Mouse (Mus musculus) testis, adult 2 months (tissue): Measurements from ENCODE around the gene Kif20b. TPM values are rescaled to one million over a fixed set of nuclear protein-coding genes. Genes with fewer than 3 reads are reported as not detected.

Experiments
- H3K27ac ChIP-seq: fragments of 200-500 bp; 2 replicates; pipeline ENCODE4 v1.5.1; 2012; ENCODE audit warnings: low read depth, low read length; ENCODE audit not compliant: control insufficient read depth, insufficient read depth
- H3K27me3 ChIP-seq: fragments of 200-500 bp; 2 replicates; pipeline ENCODE4 v1.6.1; 2012; ENCODE audit warnings: mild to moderate bottlenecking, low read length, moderate library complexity; ENCODE audit not compliant: control insufficient read depth, insufficient read depth
- H3K36me3 ChIP-seq: fragments of 200-500 bp; 2 replicates; pipeline ENCODE4 v1.6.1; 2012; ENCODE audit warnings: mild to moderate bottlenecking, low read length; ENCODE audit not compliant: control insufficient read depth, insufficient read depth
- H3K4me1 ChIP-seq: fragments of 200-500 bp; 2 replicates; pipeline ENCODE4 v1.6.1; 2012; ENCODE audit warnings: low read length; ENCODE audit not compliant: control insufficient read depth, insufficient read depth
- H3K4me3 ChIP-seq: fragments of 200-500 bp; 2 replicates; pipeline ENCODE4 v1.5.1; 2012; ENCODE audit warnings: low read depth, mild to moderate bottlenecking, low read length, moderate library complexity, mixed read lengths; ENCODE audit not compliant: control insufficient read depth
- CTCF ChIP-seq: fragments of 200-500 bp; IDR thresholded peaks from 2 replicates; pipeline ENCODE4 v1.5.1; 2012; ENCODE audit warnings: low read depth, mild to moderate bottlenecking, inconsistent platforms, low read length, moderate library complexity; ENCODE audit not compliant: control insufficient read depth, insufficient read depth, insufficient replicate concordance
- POLR2A ChIP-seq: fragments of 200-500 bp; IDR thresholded peaks from 2 replicates; pipeline ENCODE4 v1.6.1; 2012; ENCODE audit warnings: low read depth, mild to moderate bottlenecking, inconsistent platforms, low read length, moderate library complexity; ENCODE audit not compliant: control insufficient read depth
- polyA plus RNA-seq: library from polyadenylated mRNA; depleted of rRNA; stranded (reverse); fragments of >200 nt; gene quantifications from 2 replicates; pipeline ENCODE4 v1.2.3, GENCODE M21; 2012; rRNA removed

Kif20b gene
- polyA plus RNA-seq, 1 experiment = 4.1 TPM

DNA sequence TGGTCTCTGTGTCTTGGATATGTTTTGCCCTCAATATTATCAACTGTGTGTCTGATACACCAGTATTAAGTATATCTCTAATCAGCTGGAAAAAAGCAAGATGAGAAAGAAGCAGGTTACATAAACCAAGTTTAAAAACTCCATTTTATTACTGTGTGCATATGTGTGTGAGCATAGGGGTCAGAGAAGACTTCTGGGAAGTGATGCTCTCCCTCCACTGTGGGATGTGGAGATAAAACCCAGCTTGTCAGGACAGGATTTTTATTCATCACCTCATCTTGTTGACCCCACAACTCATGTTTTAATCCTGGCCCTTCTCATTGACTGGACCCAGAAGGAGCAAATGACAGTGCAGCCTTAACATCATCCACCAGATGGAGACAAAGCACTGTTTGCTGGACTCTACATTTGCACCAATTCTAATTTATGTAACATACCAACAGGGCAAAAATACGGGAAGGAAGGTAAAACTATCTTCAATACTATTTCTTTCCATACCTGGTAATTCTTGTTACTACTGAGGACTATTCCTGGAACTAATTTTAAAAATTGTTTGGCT lies 70.9 kb downstream of the Kif20b start:
- Histone ChIP-seq H3K36me3 (no peaks in the 10 kb centered on the region), H3K4me1 (no peaks in the 10 kb centered on the region), H3K4me3 (no peak overlapping the region), H3K27ac (no peak overlapping the region), H3K27me3 (no peaks in the 10 kb centered on the region)
- TF ChIP-seq CTCF = no peak
- no peak for TF ChIP-seq POLR2A

- H3K4me3 ChIP-seq = no peak overlapping the region
- H3K27ac ChIP-seq = no peak overlapping the region
- no peaks in the 10 kb centered on the region for H3K27me3 ChIP-seq
- H3K36me3 ChIP-seq = no peaks in the 10 kb centered on the region
- TF ChIP-seq CTCF = no peak
- TF ChIP-seq POLR2A = no peak
- no peaks in the 10 kb centered on the region for H3K4me1 ChIP-seq
These were observed 92.9 kb downstream of the Kif20b start for GRCm38 (mm10) chr19:35015058-35015457.

DNA sequence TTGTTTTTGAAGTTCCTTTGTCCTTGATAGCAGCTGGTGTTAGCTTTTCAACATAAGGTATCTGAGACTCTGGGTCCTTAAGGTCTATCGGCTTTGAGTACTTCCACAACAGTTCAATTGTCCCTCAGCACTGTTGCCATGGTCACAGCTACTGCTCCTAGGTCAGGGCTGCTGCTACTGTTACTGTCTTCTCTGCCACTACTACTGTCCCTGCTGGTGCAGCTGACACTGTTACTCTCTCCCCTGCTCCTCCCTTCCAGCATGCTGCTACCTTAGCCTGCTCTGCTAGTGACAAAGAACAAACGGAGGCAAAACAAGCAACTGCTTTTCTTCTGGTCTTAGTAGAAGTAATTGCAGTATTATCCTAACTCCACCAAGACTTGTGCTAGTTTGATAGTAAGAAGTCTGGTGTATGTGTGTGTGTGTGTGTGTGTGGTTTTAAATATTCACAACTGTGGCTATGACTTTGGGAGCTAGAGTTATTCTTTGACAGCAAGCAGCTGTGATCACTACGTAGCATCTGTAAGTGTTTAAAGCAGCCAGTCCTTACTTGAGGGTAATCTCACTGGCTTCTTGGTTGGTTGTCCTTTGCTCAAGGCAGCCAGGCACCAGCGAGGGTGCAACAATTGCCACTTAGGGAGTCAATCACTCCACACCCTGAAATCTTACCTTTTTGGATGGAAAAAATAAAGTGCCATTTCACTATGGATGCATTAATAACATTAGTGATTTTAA lies 95.5 kb downstream of the Kif20b start:
- TF ChIP-seq CTCF (no peak), POLR2A (no peak)
- no peaks in the 10 kb centered on the region for H3K36me3 ChIP-seq
- H3K4me3 ChIP-seq = no peak overlapping the region
- H3K27me3 ChIP-seq = no peaks in the 10 kb centered on the region
- no peaks in the 10 kb centered on the region for H3K4me1 ChIP-seq
- no peak overlapping the region for H3K27ac ChIP-seq

- H3K4me1 ChIP-seq = no peaks in the 10 kb centered on the region
- no peak overlapping the region for H3K27ac ChIP-seq
- H3K36me3 ChIP-seq = no peaks in the 10 kb centered on the region
- TF ChIP-seq POLR2A = no peak
- no peak for TF ChIP-seq CTCF
- no peaks in the 10 kb centered on the region for H3K27me3 ChIP-seq
- H3K4me3 ChIP-seq = no peak overlapping the region
These were observed 96.0 kb downstream of the Kif20b start for GRCm38 (mm10) chr19:35018209-35018581.

Other genes starting within 250 kb of the Kif20b start
- 0.33 and 0.57 TPM in 2 replicates for gene Slc16a12, start 175.1 kb upstream of the Kif20b start, polyA plus RNA-seq
- 3.1 and 6.4 TPM in 2 replicates for gene Pank1, start 42.9 kb upstream of the Kif20b start, polyA plus RNA-seq